Mouse (Mus musculus): ENCODE measurements at regions not wholly inside any gene's neighbourhood (a gene's known extent, or its start where the extent isn't known, plus 50 kb on each side); places are given as distances from the start of the nearest gene placed in this dataset.

DNA sequence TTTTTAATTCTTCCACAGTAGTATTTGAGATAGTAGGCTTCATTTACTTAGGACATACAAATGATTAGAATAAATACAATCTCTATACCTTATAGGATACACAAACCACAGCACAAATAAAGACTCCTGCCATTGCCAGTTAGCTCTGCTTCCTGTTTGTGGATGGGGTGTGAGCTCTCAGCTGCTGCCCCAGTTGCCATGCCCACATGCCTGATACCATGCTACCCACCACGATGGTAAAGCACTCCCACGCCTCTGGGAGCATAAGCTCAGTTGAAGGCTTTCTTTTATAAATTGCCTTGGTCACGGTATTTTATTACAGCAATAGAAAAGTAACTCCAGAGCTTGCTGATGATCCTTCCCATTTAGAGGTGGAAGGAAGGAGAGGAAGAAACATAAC is 765.8 kb upstream of the Tmem132c start:
- TF ChIP-seq FLI1 (IDR thresholded peaks at IDR 0.05; ENCODE audit: low read length) (no peak), GATA1 (IDR thresholded peaks at IDR 0.05; ENCODE audit: borderline replicate concordance, low read length) (no peak)
